Mouse (Mus musculus) liver, embryonic 12.5 days (tissue): ENCODE measurements around the gene Smndc1. TPM values are rescaled to one million over a fixed set of nuclear protein-coding genes. Genes with fewer than 3 reads are reported as not detected.
A peak's percentile ranks its signal among the peaks of the same experiment; 100 is the strongest.

Experiments
- ATAC-seq: fragments of 200-750 bp; cut with Nextera tagmentation; 2 replicates; pipeline ENCODE4 v1.8.0; 2017; ENCODE audit warnings: moderate number of reproducible peaks, mild to moderate bottlenecking, moderate library complexity
- H3K27ac ChIP-seq: fragments of 300-500 bp; sonication (generic); 2 replicates; pipeline ENCODE4 v1.5.1; 2016; ENCODE audit warnings: mild to moderate bottlenecking
- H3K27me3 ChIP-seq: fragments of 300-500 bp; sonication (generic); replicated peaks from 2 replicates; pipeline ENCODE4 v1.6.1; 2016; ENCODE audit warnings: mild to moderate bottlenecking, moderate library complexity
- H3K36me3 ChIP-seq: fragments of 300-500 bp; sonication (generic); 2 replicates; pipeline ENCODE4 v1.6.1; 2016; ENCODE audit warnings: mild to moderate bottlenecking, moderate library complexity
- H3K4me1 ChIP-seq: fragments of 300-500 bp; sonication (generic); 2 replicates; pipeline ENCODE4 v1.6.1; 2016
- H3K4me2 ChIP-seq: fragments of 300-500 bp; sonication (generic); 2 replicates; pipeline ENCODE4 v1.6.1; 2016; ENCODE audit warnings: mild to moderate bottlenecking, moderate library complexity
- H3K4me3 ChIP-seq: fragments of 300-500 bp; sonication (generic); 2 replicates; pipeline ENCODE4 v1.5.1; 2016; ENCODE audit warnings: mild to moderate bottlenecking, moderate library complexity
- H3K9ac ChIP-seq: fragments of 300-500 bp; sonication (generic); 2 replicates; pipeline ENCODE4 v1.6.1; 2016; ENCODE audit warnings: mild to moderate bottlenecking, moderate library complexity
- H3K9me3 ChIP-seq: fragments of 300-500 bp; sonication (generic); replicated peaks from 2 replicates; pipeline ENCODE4 v1.6.1; 2016; ENCODE audit warnings: mild to moderate bottlenecking, moderate library complexity
- WGBS: fragments of 180-500 bp; shearing (Covaris S2); methylation state at CpG from one replicate; pipeline ENCODE4 v1.1.7; 2016; ENCODE audit not compliant: insufficient replicate concordance; 5-methylcytosine and 5-hydroxymethylcytosine counted together
- polyA plus RNA-seq: library from polyadenylated mRNA; unstranded; fragments of >200 nt; fragmentation: Nextera tagmentation; extraction: Ambion mirVana; gene quantifications from 2 replicates; pipeline ENCODE4 v1.2.1, GENCODE M21; 2016

The Smndc1 gene
- 29.3 and 30.6 TPM in 2 replicates for polyA plus RNA-seq

- Histone ChIP-seq H3K4me1 (peaks cover 62% of the 10 kb centered on the region), H3K9me3 (no peaks in the 10 kb centered on the region), H3K27ac (peak within 1 kb of the TSS; percentile 96), H3K9ac (peak within 1 kb of the TSS; percentile 99), H3K4me2 (peak within 1 kb of the TSS; percentile 80), H3K4me3 (peak within 1 kb of the TSS; percentile 100), H3K36me3 (peaks cover 35% of the 10 kb centered on the region), H3K27me3 (no peaks in the 10 kb centered on the region)
- under 1% methylated on average over 48 of the region's 48 CpGs for WGBS
- ATAC-seq = peak; percentile 97
These were observed at the start of gene Smndc1 for GRCm38 (mm10) chr19:53390495-53391007. Smndc1 (minus strand) TSS chr19:53390578.

GRCm38 (mm10) chr19:53439340-53439739 is 49.0 kb upstream of the Smndc1 start:
- peaks cover 21% of the 10 kb centered on the region for H3K4me1 ChIP-seq
- WGBS = 49% methylated on average over 7 of the region's 7 CpGs
- H3K9ac ChIP-seq = no peak overlapping the region
- no peak for ATAC-seq
- H3K4me2 ChIP-seq = no peak overlapping the region
- H3K27ac ChIP-seq = no peak overlapping the region
- no peaks in the 10 kb centered on the region for H3K36me3 ChIP-seq
- H3K27me3 ChIP-seq = peaks cover 6% of the 10 kb centered on the region; the same call in 1 of the 2 replicates
- no peak overlapping the region for H3K4me3 ChIP-seq
- no peaks in the 10 kb centered on the region for H3K9me3 ChIP-seq

GRCm38 (mm10) chr19:53437991-53438390 is 47.6 kb upstream of the Smndc1 start:
- H3K9ac ChIP-seq = no peak overlapping the region
- H3K4me3 ChIP-seq = no peak overlapping the region
- no peaks in the 10 kb centered on the region for H3K9me3 ChIP-seq
- peak overlapping the region; percentile 10; the same call in 1 of the 2 replicates for H3K27ac ChIP-seq
- peaks cover 6% of the 10 kb centered on the region; the same call in 1 of the 2 replicates for H3K27me3 ChIP-seq
- H3K4me2 ChIP-seq = no peak overlapping the region
- no peaks in the 10 kb centered on the region for H3K36me3 ChIP-seq
- ATAC-seq = no peak
- WGBS = 47% methylated on average over 8 of the region's 8 CpGs
- H3K4me1 ChIP-seq = peaks cover 21% of the 10 kb centered on the region

GRCm38 (mm10) chr19:53437311-53437958 is 47.1 kb upstream of the Smndc1 start:
- 41% methylated on average over 8 of the region's 8 CpGs for WGBS
- H3K36me3 ChIP-seq = no peaks in the 10 kb centered on the region
- H3K27ac ChIP-seq = peak overlapping the region; percentile 10; the same call in 1 of the 2 replicates
- H3K4me2 ChIP-seq = no peak overlapping the region
- peaks cover 6% of the 10 kb centered on the region; the same call in 1 of the 2 replicates for H3K27me3 ChIP-seq
- peak; percentile 58 for ATAC-seq
- no peak overlapping the region for H3K4me3 ChIP-seq
- no peaks in the 10 kb centered on the region for H3K9me3 ChIP-seq
- no peak overlapping the region for H3K9ac ChIP-seq
- peaks cover 21% of the 10 kb centered on the region for H3K4me1 ChIP-seq

- H3K4me3 ChIP-seq = no peak overlapping the region
- no peak overlapping the region for H3K27ac ChIP-seq
- 58% methylated on average over 10 of the region's 10 CpGs for WGBS
- peaks cover 17% of the 10 kb centered on the region for H3K4me1 ChIP-seq
- H3K27me3 ChIP-seq = peaks cover 6% of the 10 kb centered on the region
- H3K9me3 ChIP-seq = no peaks in the 10 kb centered on the region
- ATAC-seq = no peak
- H3K9ac ChIP-seq = no peak overlapping the region
- H3K4me2 ChIP-seq = no peak overlapping the region
- no peaks in the 10 kb centered on the region for H3K36me3 ChIP-seq
These were observed 43.7 kb upstream of the Smndc1 start for GRCm38 (mm10) chr19:53433949-53434689.

GRCm38 (mm10) chr19:53431003-53431402 is 40.6 kb upstream of the Smndc1 start:
- ATAC-seq = no peak
- Histone ChIP-seq H3K9ac (no peak overlapping the region), H3K9me3 (no peaks in the 10 kb centered on the region), H3K36me3 (no peaks in the 10 kb centered on the region), H3K4me1 (peaks cover 11% of the 10 kb centered on the region; the same call in 1 of the 2 replicates), H3K4me3 (no peak overlapping the region), H3K27me3 (peaks cover 24% of the 10 kb centered on the region), H3K27ac (no peak overlapping the region), H3K4me2 (no peak overlapping the region)
- 77% methylated on average over 11 of the region's 11 CpGs for WGBS

GRCm38 (mm10) chr19:53430356-53430755 is 40.0 kb upstream of the Smndc1 start:
- 69% methylated on average over 9 of the region's 9 CpGs for WGBS
- ATAC-seq = no peak

GRCm38 (mm10) chr19:53427817-53428216 is 37.4 kb upstream of the Smndc1 start:
- Histone ChIP-seq H3K4me2 (no peak overlapping the region), H3K27me3 (peaks cover 49% of the 10 kb centered on the region), H3K9me3 (no peaks in the 10 kb centered on the region), H3K4me3 (no peak overlapping the region), H3K4me1 (peaks cover 22% of the 10 kb centered on the region), H3K9ac (no peak overlapping the region), H3K36me3 (no peaks in the 10 kb centered on the region), H3K27ac (no peak overlapping the region)
- ATAC-seq = no peak
- WGBS = 43% methylated on average over 8 of the region's 8 CpGs

More at GRCm38 (mm10) chr19:53430356-53430755, 40.0 kb upstream of the Smndc1 start:
- Histone ChIP-seq H3K9ac (no peak overlapping the region), H3K9me3 (no peaks in the 10 kb centered on the region), H3K27me3 (peaks cover 27% of the 10 kb centered on the region), H3K4me1 (peaks cover 11% of the 10 kb centered on the region; the same call in 1 of the 2 replicates), H3K27ac (no peak overlapping the region), H3K4me3 (no peak overlapping the region), H3K36me3 (no peaks in the 10 kb centered on the region), H3K4me2 (no peak overlapping the region)

DNA sequence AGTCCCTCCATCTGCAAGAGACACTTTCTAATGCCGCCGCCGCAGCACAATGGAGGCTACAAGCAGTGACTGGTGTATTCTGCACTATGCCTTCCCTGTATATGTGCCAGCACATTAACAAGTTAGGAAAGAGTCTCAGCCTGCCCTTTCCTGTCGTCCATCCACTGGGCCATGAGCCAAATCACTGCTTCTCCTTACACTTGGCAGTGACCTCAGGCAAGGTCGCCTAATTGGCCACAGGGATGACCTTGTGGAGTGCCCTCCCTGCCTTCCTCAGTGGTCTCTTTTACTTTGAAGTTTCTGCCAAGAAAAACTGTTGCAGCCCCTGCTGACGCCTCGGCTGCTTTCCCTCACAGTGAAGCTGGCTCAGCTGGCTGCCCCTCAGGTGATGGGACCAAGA is 37.0 kb upstream of the Smndc1 start:
- H3K4me1 ChIP-seq = peaks cover 24% of the 10 kb centered on the region
- no peak overlapping the region for H3K4me2 ChIP-seq
- 58% methylated on average over 7 of the region's 7 CpGs for WGBS
- H3K36me3 ChIP-seq = no peaks in the 10 kb centered on the region
- no peak overlapping the region for H3K4me3 ChIP-seq
- peaks cover 52% of the 10 kb centered on the region for H3K27me3 ChIP-seq
- no peak overlapping the region for H3K27ac ChIP-seq
- no peak overlapping the region for H3K9ac ChIP-seq
- H3K9me3 ChIP-seq = no peaks in the 10 kb centered on the region
- no peak for ATAC-seq

GRCm38 (mm10) chr19:53425824-53426223 is 35.4 kb upstream of the Smndc1 start:
- no peak for ATAC-seq
- H3K4me3 ChIP-seq = no peak overlapping the region
- H3K27me3 ChIP-seq = peaks cover 54% of the 10 kb centered on the region
- no peak overlapping the region for H3K27ac ChIP-seq
- no peaks in the 10 kb centered on the region for H3K9me3 ChIP-seq
- H3K4me1 ChIP-seq = peaks cover 34% of the 10 kb centered on the region
- H3K4me2 ChIP-seq = no peak overlapping the region
- 72% methylated on average over 8 of the region's 8 CpGs for WGBS
- H3K9ac ChIP-seq = no peak overlapping the region
- no peaks in the 10 kb centered on the region for H3K36me3 ChIP-seq

DNA sequence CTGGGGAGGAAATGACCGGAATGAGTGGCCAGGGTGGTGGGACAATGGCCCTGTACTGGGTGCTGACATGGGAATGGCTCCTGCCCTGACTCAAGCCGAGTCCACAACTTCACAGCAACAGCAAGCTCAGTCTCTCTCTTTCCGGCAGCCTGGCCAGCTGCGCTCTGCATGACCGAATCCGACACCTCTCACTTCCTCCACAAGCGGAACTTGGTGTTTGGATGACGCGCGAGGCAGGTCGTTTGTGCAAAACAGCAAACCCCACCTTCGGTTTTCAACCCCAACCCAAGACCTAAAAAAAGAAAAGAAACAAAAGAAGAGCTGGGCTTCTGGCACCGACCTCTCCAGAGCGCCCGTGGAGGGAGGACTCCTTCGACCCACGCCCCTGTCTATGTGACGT is 34.3 kb upstream of the Smndc1 start:
- no peak for ATAC-seq
- H3K9ac ChIP-seq = no peak overlapping the region
- H3K9me3 ChIP-seq = no peaks in the 10 kb centered on the region
- H3K4me2 ChIP-seq = peak overlapping the region; percentile 41
- no peak overlapping the region for H3K4me3 ChIP-seq
- WGBS = 22% methylated on average over 18 of the region's 18 CpGs
- no peaks in the 10 kb centered on the region for H3K36me3 ChIP-seq
- H3K27me3 ChIP-seq = peaks cover 54% of the 10 kb centered on the region
- H3K4me1 ChIP-seq = peaks cover 40% of the 10 kb centered on the region
- no peak overlapping the region for H3K27ac ChIP-seq
